Mouse (Mus musculus): ENCODE data around the gene Gm21988.

GRCm38 (mm10) chr11:70285686-70286085 is 46.1 kb upstream of the Gm21988 start:
- TF ChIP-seq MAX (IDR thresholded peaks at IDR 0.05; ENCODE audit: low read length), result no peak
- no peak for TF ChIP-seq ZNF384 (IDR thresholded peaks at IDR 0.05; ENCODE audit: low read depth, low read length)
- TF ChIP-seq JUND (conservative IDR thresholded peaks at IDR 0.05; ENCODE audit: low read depth, low read length), result no peak
- TF ChIP-seq SIN3A (IDR thresholded peaks at IDR 0.05; ENCODE audit: low read length), result no peak
- no peak for TF ChIP-seq POLR2A (IDR thresholded peaks at IDR 0.05; ENCODE audit: low read depth, low read length)
- no peak for TF ChIP-seq IRF4 (IDR thresholded peaks at IDR 0.05; ENCODE audit: low read depth, low read length)
- no peak for TF ChIP-seq USF1 (IDR thresholded peaks at IDR 0.05; ENCODE audit: low read depth, low read length)
- no peak for TF ChIP-seq ELF1 (IDR thresholded peaks at IDR 0.05; ENCODE audit: low read depth, low read length)
- TF ChIP-seq CTCF (conservative IDR thresholded peaks at IDR 0.05 in 1 of 2, IDR thresholded peaks at IDR 0.05 in 1 of 2; ENCODE audit: low read depth in 2 of 2, low read length in 2 of 2), result no peak
